Mouse (Mus musculus) embryonic fibroblast, embryonic 13.5 days (primary cell): ENCODE data around the gene Psg19. TPM values are rescaled to one million over a fixed set of nuclear protein-coding genes. Genes with fewer than 3 reads are reported as not detected.

Source experiments
- H3K27ac ChIP-seq: 2 replicates; pipeline ENCODE4 v1.5.1; 2012; ENCODE audit warnings: low read length, control low read depth, inconsistent platforms; ENCODE audit not compliant: insufficient read depth
- H3K4me1 ChIP-seq: 2 replicates; pipeline ENCODE4 v1.6.1; 2011; ENCODE audit warnings: low read length; ENCODE audit not compliant: control insufficient read depth, insufficient read depth
- H3K4me3 ChIP-seq: 2 replicates; pipeline ENCODE4 v1.5.1; 2011; ENCODE audit warnings: mild to moderate bottlenecking, control low read depth, low read length; ENCODE audit not compliant: insufficient read depth
- CTCF ChIP-seq: IDR thresholded peaks from 2 replicates; pipeline ENCODE4 v1.5.1; 2011; ENCODE audit warnings: mild to moderate bottlenecking, control low read depth, low read length, moderate library complexity, borderline replicate concordance; ENCODE audit not compliant: insufficient read depth
- POLR2A ChIP-seq: IDR thresholded peaks from 2 replicates; pipeline ENCODE4 v1.6.1; 2011; ENCODE audit warnings: low read depth, mild to moderate bottlenecking, control low read depth, low read length, moderate library complexity
- polyA plus RNA-seq: library from polyadenylated mRNA; stranded (reverse); fragments of >200 nt; gene quantifications from 2 replicates; pipeline ENCODE4 v1.2.4, GENCODE M21; 2011; ENCODE audit warnings: low read depth; ENCODE audit not compliant: missing spikeins, insufficient read length

Gene Psg19
- polyA plus RNA-seq: not detected in 2 replicates

GRCm38 (mm10) chr7:18798420-18798819 is at the start of gene Psg19:
Gene Psg19 (minus strand): TSS chr7:18798520.
- H3K27ac ChIP-seq: no peak within 1 kb of the TSS
- no peak for TF ChIP-seq POLR2A
- TF ChIP-seq CTCF: no peak
- 0 out of 2 replicates have a peak, but pooled peaks cover 5% of the 10 kb centered on the region for H3K4me1 ChIP-seq
- H3K4me3 ChIP-seq: no peak within 1 kb of the TSS

DNA sequence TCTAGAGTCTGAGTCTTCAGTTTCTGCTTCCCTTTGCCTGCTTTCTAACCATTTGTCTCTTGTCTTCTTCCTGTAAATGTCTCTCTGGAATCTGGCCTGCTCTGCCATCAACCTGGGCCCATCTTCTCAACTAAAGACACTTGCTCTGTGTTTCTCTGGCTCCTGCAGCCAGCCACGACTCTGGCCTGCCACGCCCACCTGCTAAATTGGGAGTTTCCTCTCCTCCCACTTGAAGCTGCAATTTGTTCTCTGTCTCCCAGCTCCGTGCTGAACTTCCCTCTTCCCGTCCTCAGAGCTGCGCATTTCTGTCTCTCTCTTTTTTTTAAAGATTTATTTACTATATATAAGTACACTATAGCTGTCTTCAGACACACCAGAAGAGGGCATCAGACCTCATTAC is 46.5 kb upstream of the Psg19 start:
- H3K4me1 ChIP-seq: no peaks in the 10 kb centered on the region
- TF ChIP-seq CTCF (no peak), POLR2A (no peak)
- H3K4me3 ChIP-seq: no peak overlapping the region
- H3K27ac ChIP-seq: no peak overlapping the region

GRCm38 (mm10) chr7:18841174-18841567 is 42.9 kb upstream of the Psg19 start:
- Histone ChIP-seq H3K4me1 (no peaks in the 10 kb centered on the region), H3K27ac (peak overlapping the region; percentile 75; the same call in 1 of the 2 replicates), H3K4me3 (peak overlapping the region; percentile 34)
- no peak for TF ChIP-seq POLR2A
- no peak for TF ChIP-seq CTCF

GRCm38 (mm10) chr7:18840386-18841173 is 42.3 kb upstream of the Psg19 start:
- Histone ChIP-seq H3K4me3 (peak overlapping the region; percentile 42), H3K27ac (peak overlapping the region; percentile 76), H3K4me1 (no peaks in the 10 kb centered on the region)
- TF ChIP-seq POLR2A (peak; percentile 75), CTCF (no peak)

GRCm38 (mm10) chr7:18839865-18840264 is 41.5 kb upstream of the Psg19 start, which contains the start of gene Mill2:
Gene Mill2 (plus strand): TSS chr7:18839966.
- Histone ChIP-seq H3K4me3 (peak within 1 kb of the TSS; percentile 42), H3K4me1 (no peaks in the 10 kb centered on the region), H3K27ac (peak within 1 kb of the TSS; percentile 76)
- no peak for TF ChIP-seq CTCF
- peak; percentile 37 for TF ChIP-seq POLR2A

GRCm38 (mm10) chr7:18832298-18832697 is 34.0 kb upstream of the Psg19 start:
- TF ChIP-seq POLR2A: no peak
- no peaks in the 10 kb centered on the region for H3K4me1 ChIP-seq
- H3K4me3 ChIP-seq: no peak overlapping the region
- no peak overlapping the region for H3K27ac ChIP-seq

- TF ChIP-seq CTCF (no peak), POLR2A (no peak)
- Histone ChIP-seq H3K4me3 (no peak overlapping the region), H3K27ac (no peak overlapping the region), H3K4me1 (no peaks in the 10 kb centered on the region)
Observed at GRCm38 (mm10) chr7:18829545-18829944, 31.2 kb upstream of the Psg19 start.

GRCm38 (mm10) chr7:18828592-18828991 is 30.3 kb upstream of the Psg19 start:
- Histone ChIP-seq H3K4me1 (no peaks in the 10 kb centered on the region), H3K27ac (no peak overlapping the region), H3K4me3 (no peak overlapping the region)
- no peak for TF ChIP-seq CTCF
- no peak for TF ChIP-seq POLR2A

DNA sequence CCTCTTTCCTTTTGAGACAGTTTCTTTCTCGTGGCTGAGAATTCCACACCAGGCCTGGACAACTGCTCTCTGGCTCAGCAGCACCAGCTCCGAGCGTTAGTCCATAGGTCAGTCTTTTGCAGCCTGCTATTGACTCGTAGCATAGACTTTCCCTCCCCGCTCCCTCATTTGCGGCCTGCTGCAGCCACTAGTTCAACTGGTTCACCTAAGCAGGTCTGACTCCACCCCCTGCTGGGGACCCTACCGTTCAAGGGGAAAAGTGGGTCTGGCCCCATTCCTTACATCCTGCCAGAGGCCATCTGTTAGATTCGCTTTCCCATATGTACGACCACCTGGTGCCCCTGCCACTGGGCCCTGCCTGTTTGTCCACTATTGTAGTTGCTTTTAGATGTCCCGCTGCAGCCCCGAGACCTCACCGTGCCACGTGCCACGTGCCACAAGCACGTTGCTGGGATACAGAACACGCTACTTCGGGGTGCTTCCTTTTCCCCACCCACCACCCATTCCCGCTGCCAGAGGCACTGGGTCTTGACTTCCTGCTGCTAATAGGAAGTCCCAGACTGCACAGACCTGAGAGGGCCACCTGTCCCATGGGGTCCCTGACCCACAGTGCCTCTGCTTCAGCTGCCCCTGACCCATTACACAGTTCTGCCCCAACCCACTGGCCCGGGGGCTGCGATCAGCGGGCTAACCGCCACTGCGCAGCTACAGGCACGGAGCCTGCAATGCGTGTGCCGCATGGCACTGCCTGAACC is 29.6 kb upstream of the Psg19 start:
- TF ChIP-seq POLR2A (no peak), CTCF (no peak)
- Histone ChIP-seq H3K4me3 (no peak overlapping the region), H3K4me1 (no peaks in the 10 kb centered on the region), H3K27ac (no peak overlapping the region)

GRCm38 (mm10) chr7:18821507-18821906 is 23.2 kb upstream of the Psg19 start, which contains the start of gene Psg17:
Gene Psg17 (minus strand): TSS chr7:18821607.
- H3K4me1 ChIP-seq: no peaks in the 10 kb centered on the region
- no peak within 1 kb of the TSS for H3K4me3 ChIP-seq
- no peak for TF ChIP-seq CTCF
- no peak for TF ChIP-seq POLR2A
- no peak within 1 kb of the TSS for H3K27ac ChIP-seq

GRCm38 (mm10) chr7:18818301-18818700 is 20.0 kb upstream of the Psg19 start:
- TF ChIP-seq CTCF: no peak
- TF ChIP-seq POLR2A: no peak
- Histone ChIP-seq H3K4me3 (no peak overlapping the region), H3K27ac (no peak overlapping the region), H3K4me1 (no peaks in the 10 kb centered on the region)
